Mouse (Mus musculus): Measurements from ENCODE around the gene Tmem119. TPM values are rescaled to one million over a fixed set of nuclear protein-coding genes. Genes with fewer than 3 reads are reported as not detected.

The Tmem119 gene
- total RNA-seq (2021) = 10 to 100 TPM; 21.0 to 25.3 TPM
- long read RNA-seq, experiment 1, transcript Tmem119-201 (2 exons, 2,242 nt) = major isoform, 58 of 58 reads
- long read RNA-seq, experiment 1, partial matches to known transcripts = 0 of 58 reads
- long read RNA-seq, experiment 1, other reads (novel, unspliced or antisense) = 0 of 58 reads
- long read RNA-seq, experiment 2, transcript Tmem119-201 (2 exons, 2,242 nt) = major isoform, 67 of 68 reads
- long read RNA-seq, experiment 2, partial matches to known transcripts = 1 of 68 reads
- long read RNA-seq, experiment 2, other reads (novel, unspliced or antisense) = 0 of 68 reads

- H3K27ac ChIP-seq = no peak within 1 kb of the TSS
- 0 out of 2 replicates have a peak within 1 kb of the TSS, but pooled peaks have one; percentile 14 for H3K4me3 ChIP-seq
- no peak for TF ChIP-seq CTCF (IDR thresholded peaks at IDR 0.05)
- DNase-seq (ENCODE audit: extremely low spot score in 1 of 2, low spot score in 2 of 2) = no peak
- intact Hi-C loops (cut with DNase I) = no loop called here
Measured at GRCm38 (mm10) chr5:113800280-113800679, at the start of gene Tmem119. Gene Tmem119 (minus strand): TSS chr5:113800516.

- TF ChIP-seq CTCF (IDR thresholded peaks at IDR 0.05) = no peak; the same call in 1 of the 2 replicates
- DNase-seq (ENCODE audit: extremely low spot score in 1 of 2, low spot score in 2 of 2) = no peak
- no peak overlapping the region for H3K27ac ChIP-seq
- intact Hi-C loops (cut with DNase I) = no loop called here
- H3K4me3 ChIP-seq = no peak overlapping the region
Measured at GRCm38 (mm10) chr5:113847636-113848035, 47.3 kb upstream of the Tmem119 start.

- no peak for TF ChIP-seq CTCF (IDR thresholded peaks at IDR 0.05)
- DNase-seq (ENCODE audit: extremely low spot score in 1 of 2, low spot score in 2 of 2) = no peak
- intact Hi-C loops (cut with DNase I) = no loop called here
- Histone ChIP-seq H3K4me3 (no peak overlapping the region), H3K27ac (no peak overlapping the region)
Measured at GRCm38 (mm10) chr5:113846656-113847055, 46.3 kb upstream of the Tmem119 start.

GRCm38 (mm10) chr5:113845627-113846026, 45.3 kb upstream of the Tmem119 start:
- no peak for TF ChIP-seq CTCF (IDR thresholded peaks at IDR 0.05)
- Histone ChIP-seq H3K4me3 (no peak overlapping the region), H3K27ac (no peak overlapping the region)
- no peak for DNase-seq (ENCODE audit: extremely low spot score in 1 of 2, low spot score in 2 of 2)
- intact Hi-C loops (cut with DNase I) = no loop called here

- Histone ChIP-seq H3K27ac (peak overlapping the region; percentile 47), H3K4me3 (no peak overlapping the region)
- peak; percentile 63 to 75 for DNase-seq (ENCODE audit: extremely low spot score in 1 of 2, low spot score in 2 of 2)
- TF ChIP-seq CTCF (IDR thresholded peaks at IDR 0.05) = peak; percentile 85
- intact Hi-C loops (cut with DNase I) = loop anchor here (1.0 kb wide), 1 partner anchor 71 kb away; no protein-coding TSS in a partner anchor
Measured at GRCm38 (mm10) chr5:113844721-113845120, 44.4 kb upstream of the Tmem119 start.

- peak; percentile 35 to 39 for DNase-seq (ENCODE audit: extremely low spot score in 1 of 2, low spot score in 2 of 2)
- Histone ChIP-seq H3K27ac (peak overlapping the region; percentile 47), H3K4me3 (no peak overlapping the region)
- intact Hi-C loops (cut with DNase I) = loop anchor here (1.0 kb wide), 1 partner anchor 71 kb away; no protein-coding TSS in a partner anchor
- no peak for TF ChIP-seq CTCF (IDR thresholded peaks at IDR 0.05)
Measured at GRCm38 (mm10) chr5:113844106-113844505, 43.8 kb upstream of the Tmem119 start.

- Histone ChIP-seq H3K4me3 (no peak overlapping the region), H3K27ac (peak overlapping the region; percentile 50)
- no peak for DNase-seq (ENCODE audit: extremely low spot score in 1 of 2, low spot score in 2 of 2)
- TF ChIP-seq CTCF (IDR thresholded peaks at IDR 0.05) = no peak
- intact Hi-C loops (cut with DNase I) = no loop called here
Measured at GRCm38 (mm10) chr5:113842906-113843305, 42.6 kb upstream of the Tmem119 start.

- no peak for TF ChIP-seq CTCF (IDR thresholded peaks at IDR 0.05)
- H3K4me3 ChIP-seq = no peak overlapping the region
- H3K27ac ChIP-seq = peak overlapping the region; percentile 50
- DNase-seq (ENCODE audit: extremely low spot score in 1 of 2, low spot score in 2 of 2) = no peak
- intact Hi-C loops (cut with DNase I) = no loop called here
Measured at GRCm38 (mm10) chr5:113842244-113842643, 41.9 kb upstream of the Tmem119 start.

GRCm38 (mm10) chr5:113841243-113842225, 41.2 kb upstream of the Tmem119 start:
- H3K27ac ChIP-seq = peak overlapping the region; percentile 50; the same call in 1 of the 2 replicates
- intact Hi-C loops (cut with DNase I) = no loop called here
- H3K4me3 ChIP-seq = no peak overlapping the region
- no peak for TF ChIP-seq CTCF (IDR thresholded peaks at IDR 0.05)
- DNase-seq (ENCODE audit: extremely low spot score in 1 of 2, low spot score in 2 of 2) = no peak

- Histone ChIP-seq H3K27ac (no peak overlapping the region), H3K4me3 (no peak overlapping the region)
- no peak for DNase-seq (ENCODE audit: extremely low spot score in 1 of 2, low spot score in 2 of 2)
- intact Hi-C loops (cut with DNase I) = no loop called here
- TF ChIP-seq CTCF (IDR thresholded peaks at IDR 0.05) = no peak
Measured at GRCm38 (mm10) chr5:113840443-113840842, 40.1 kb upstream of the Tmem119 start.

GRCm38 (mm10) chr5:113836961-113837360, 36.6 kb upstream of the Tmem119 start:
- TF ChIP-seq CTCF (IDR thresholded peaks at IDR 0.05) = no peak

More at GRCm38 (mm10) chr5:113836961-113837360, 36.6 kb upstream of the Tmem119 start:
- no peak overlapping the region for H3K27ac ChIP-seq
- no peak overlapping the region for H3K4me3 ChIP-seq
- no peak for DNase-seq (ENCODE audit: extremely low spot score in 1 of 2, low spot score in 2 of 2)
- intact Hi-C loops (cut with DNase I) = no loop called here
